Mouse (Mus musculus): ENCODE results near the gene Wfdc15a. TPM values are rescaled to one million over a fixed set of nuclear protein-coding genes. Genes with fewer than 3 reads are reported as not detected.
A peak's percentile ranks its signal among the peaks of the same experiment; 100 is the strongest.

Gene Wfdc15a
- polyA plus RNA-seq, 1 experiment from 2014 or later, result not detected

- 66% methylated on average over 3 of the region's 3 CpGs for WGBS
- Histone ChIP-seq H3K4me2 (replicated peaks) (no peak overlapping the region), H3K36me3 (no peaks in the 10 kb centered on the region), H3K9me3 (no peaks in the 10 kb centered on the region), H3K27me3 (peaks cover 45% of the 10 kb centered on the region), H3K27ac (replicated peaks) (no peak overlapping the region), H3K4me1 (peaks cover 14% of the 10 kb centered on the region), H3K9ac (replicated peaks) (no peak overlapping the region), H3K4me3 (no peak overlapping the region)
- ATAC-seq (replicated peaks), result no peak
These were observed 26.5 kb downstream of the Wfdc15a start for GRCm38 (mm10) chr2:164173394-164173793.

- H3K9ac ChIP-seq (replicated peaks), result peak within 1 kb of the TSS; percentile 21
- no peak for ATAC-seq (replicated peaks)
- H3K27me3 ChIP-seq, result peaks cover 70% of the 10 kb centered on the region
These were observed 29.0 kb downstream of the Wfdc15a start, which contains the start of gene Kcns1 for GRCm38 (mm10) chr2:164170902-164171301. TSS of gene Kcns1 (minus strand) at chr2:164171113.

DNA sequence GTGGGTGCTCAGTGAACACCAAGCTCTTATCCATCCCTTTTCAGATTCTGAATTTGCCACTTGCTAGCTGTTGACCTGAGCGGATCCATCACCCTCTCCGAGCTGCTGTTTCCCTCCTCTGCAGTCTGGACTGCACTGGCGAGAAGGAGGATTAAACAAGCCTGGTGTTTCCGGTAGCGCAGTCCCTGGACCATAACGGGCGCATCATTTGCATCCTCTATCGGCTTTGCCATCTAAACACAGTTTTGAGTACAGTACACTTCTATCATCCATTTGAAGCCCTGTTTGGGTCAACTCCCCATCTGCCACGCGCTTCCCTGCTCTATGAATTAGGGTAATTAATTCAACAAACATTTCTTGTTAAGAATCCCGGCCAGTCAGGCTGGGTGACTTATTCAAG, 29.6 kb downstream of the Wfdc15a start:
- WGBS, result 3% methylated on average over 11 of the region's 11 CpGs
- H3K4me1 ChIP-seq, result peaks cover 23% of the 10 kb centered on the region
- H3K27ac ChIP-seq (replicated peaks), result no peak overlapping the region
- no peaks in the 10 kb centered on the region for H3K36me3 ChIP-seq
- peak overlapping the region; percentile 51 for H3K4me2 ChIP-seq (replicated peaks)
- no peak overlapping the region for H3K9ac ChIP-seq (replicated peaks)
- ATAC-seq (replicated peaks), result no peak
- H3K27me3 ChIP-seq, result peaks cover 72% of the 10 kb centered on the region
- no peak overlapping the region for H3K4me3 ChIP-seq
- H3K9me3 ChIP-seq, result no peaks in the 10 kb centered on the region

More at GRCm38 (mm10) chr2:164170902-164171301, 29.0 kb downstream of the Wfdc15a start, which contains the start of gene Kcns1:
- Histone ChIP-seq H3K4me2 (replicated peaks) (peak within 1 kb of the TSS; percentile 51), H3K4me1 (peaks cover 23% of the 10 kb centered on the region), H3K27ac (replicated peaks) (no peak within 1 kb of the TSS), H3K4me3 (peak within 1 kb of the TSS; percentile 34), H3K9me3 (no peaks in the 10 kb centered on the region), H3K36me3 (no peaks in the 10 kb centered on the region)
- WGBS, result under 1% methylated on average over 27 of the region's 29 CpGs

DNA sequence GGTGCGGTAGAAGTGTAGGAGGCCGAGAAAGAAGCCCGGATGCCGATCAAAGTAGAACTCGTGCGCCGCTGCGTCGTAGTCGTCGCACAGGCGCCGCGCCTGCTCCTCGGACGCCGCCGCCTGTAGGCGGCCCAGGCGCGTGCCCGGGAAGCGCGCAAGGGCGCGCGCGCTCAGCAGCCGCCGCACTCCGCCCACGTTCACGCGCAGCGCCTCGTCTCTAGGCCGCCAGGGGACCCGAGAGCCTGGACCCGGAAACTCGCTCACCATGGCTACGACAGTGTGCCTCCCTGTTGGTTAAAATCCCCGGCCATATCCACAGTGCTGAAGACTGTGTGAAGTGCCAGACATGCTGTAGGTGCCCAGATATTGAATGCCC, 31.4 kb downstream of the Wfdc15a start:
- Histone ChIP-seq H3K9me3 (no peaks in the 10 kb centered on the region), H3K27ac (replicated peaks) (no peak overlapping the region), H3K9ac (replicated peaks) (no peak overlapping the region; the same call in 1 of the 2 replicates), H3K4me3 (peak overlapping the region; percentile 43), H3K36me3 (no peaks in the 10 kb centered on the region), H3K4me1 (peaks cover 23% of the 10 kb centered on the region), H3K27me3 (peaks cover 72% of the 10 kb centered on the region), H3K4me2 (replicated peaks) (peak overlapping the region; percentile 54)
- 9% methylated on average over 40 of the region's 42 CpGs for WGBS
- ATAC-seq (replicated peaks), result peak; percentile 68

DNA sequence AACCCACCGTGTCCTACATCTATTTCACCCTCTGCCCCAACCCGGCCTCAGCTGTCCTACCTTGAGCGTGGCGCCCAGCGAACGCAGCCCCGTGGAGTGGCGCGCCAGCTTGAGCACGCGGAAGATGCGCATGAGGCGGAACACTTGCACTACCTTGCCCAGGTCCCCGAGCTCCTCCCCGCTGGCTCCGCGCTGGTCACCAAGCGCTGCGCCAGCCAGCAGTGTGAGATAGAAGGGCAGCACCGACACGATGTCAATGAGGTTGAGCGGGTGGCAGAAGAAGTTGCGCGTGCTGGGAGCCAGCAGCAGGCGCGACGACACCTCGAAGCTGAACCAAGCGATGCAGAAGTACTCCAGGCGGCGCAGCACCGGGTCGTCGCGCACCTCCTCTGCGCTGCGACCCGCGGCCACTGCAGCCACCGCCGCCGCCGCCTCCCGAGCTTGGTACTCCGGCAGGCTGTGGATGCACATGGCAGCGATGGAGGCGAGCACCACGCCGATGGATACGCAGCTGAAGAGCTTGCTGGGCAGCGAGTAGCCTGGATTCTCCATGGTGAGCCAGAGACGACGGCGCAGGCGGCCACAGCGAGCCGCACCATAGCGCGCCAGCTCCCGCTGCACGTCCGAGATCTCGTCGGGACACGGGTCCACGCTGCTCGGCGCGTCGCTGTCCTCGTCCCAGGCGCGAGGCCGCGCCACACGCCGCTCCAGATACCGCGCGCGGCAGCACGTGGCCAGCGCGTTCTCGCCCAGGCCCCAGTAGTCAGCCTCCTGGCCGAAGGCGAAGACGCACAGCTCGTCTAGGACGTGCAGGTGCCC, 32.0 kb downstream of the Wfdc15a start:
- H3K27me3 ChIP-seq, result peaks cover 66% of the 10 kb centered on the region
- no peak overlapping the region for H3K27ac ChIP-seq (replicated peaks)
- peak overlapping the region; percentile 43 for H3K4me3 ChIP-seq
- peaks cover 23% of the 10 kb centered on the region for H3K4me1 ChIP-seq
- no peaks in the 10 kb centered on the region for H3K9me3 ChIP-seq
- no peaks in the 10 kb centered on the region for H3K36me3 ChIP-seq
- H3K4me2 ChIP-seq (replicated peaks), result peak overlapping the region; percentile 54
- 14% methylated on average over 90 of the region's 90 CpGs for WGBS
- ATAC-seq (replicated peaks), result peak; percentile 60
- H3K9ac ChIP-seq (replicated peaks), result peak overlapping the region; percentile 24; the same call in 1 of the 2 replicates

- H3K4me3 ChIP-seq, result no peak overlapping the region
- H3K4me2 ChIP-seq (replicated peaks), result no peak overlapping the region
- H3K27me3 ChIP-seq, result peaks cover 42% of the 10 kb centered on the region
- 91% methylated on average over 5 of the region's 5 CpGs for WGBS
- no peak overlapping the region for H3K27ac ChIP-seq (replicated peaks)
- ATAC-seq (replicated peaks), result no peak
- no peak overlapping the region for H3K9ac ChIP-seq (replicated peaks)
- no peaks in the 10 kb centered on the region for H3K9me3 ChIP-seq
- no peaks in the 10 kb centered on the region for H3K36me3 ChIP-seq
- H3K4me1 ChIP-seq, result peaks cover 12% of the 10 kb centered on the region
These were observed 35.0 kb downstream of the Wfdc15a start for GRCm38 (mm10) chr2:164164941-164165340.

GRCm38 (mm10) chr2:164161515-164162055, 38.3 kb downstream of the Wfdc15a start:
- Histone ChIP-seq H3K4me2 (replicated peaks) (no peak overlapping the region), H3K27ac (replicated peaks) (no peak overlapping the region), H3K27me3 (peaks cover 8% of the 10 kb centered on the region), H3K36me3 (no peaks in the 10 kb centered on the region), H3K4me1 (no peaks in the 10 kb centered on the region), H3K4me3 (no peak overlapping the region), H3K9ac (replicated peaks) (no peak overlapping the region), H3K9me3 (no peaks in the 10 kb centered on the region)
- WGBS, result 85% methylated on average over 11 of the region's 11 CpGs
- no peak for ATAC-seq (replicated peaks)

DNA sequence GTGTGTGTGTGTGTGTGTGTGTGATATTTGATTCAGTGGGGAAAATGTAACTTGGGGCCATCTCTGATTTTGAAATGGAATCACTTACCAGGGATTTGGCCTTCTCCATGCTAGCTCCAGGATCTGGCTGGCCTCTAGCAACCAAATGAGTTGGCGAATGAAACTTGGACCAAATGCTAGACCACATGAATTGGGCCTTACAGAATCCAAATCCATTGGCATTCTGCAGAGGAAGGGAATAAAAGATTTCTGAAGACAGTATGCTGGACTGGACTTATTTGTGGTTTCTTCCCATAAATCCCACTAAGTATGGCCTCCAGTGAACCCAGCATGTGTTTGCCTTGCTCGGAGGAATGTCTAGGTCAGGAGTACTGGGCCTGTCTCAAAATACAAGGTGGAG, 41.1 kb downstream of the Wfdc15a start:
- no peaks in the 10 kb centered on the region for H3K9me3 ChIP-seq
- ATAC-seq (replicated peaks), result no peak

DNA sequence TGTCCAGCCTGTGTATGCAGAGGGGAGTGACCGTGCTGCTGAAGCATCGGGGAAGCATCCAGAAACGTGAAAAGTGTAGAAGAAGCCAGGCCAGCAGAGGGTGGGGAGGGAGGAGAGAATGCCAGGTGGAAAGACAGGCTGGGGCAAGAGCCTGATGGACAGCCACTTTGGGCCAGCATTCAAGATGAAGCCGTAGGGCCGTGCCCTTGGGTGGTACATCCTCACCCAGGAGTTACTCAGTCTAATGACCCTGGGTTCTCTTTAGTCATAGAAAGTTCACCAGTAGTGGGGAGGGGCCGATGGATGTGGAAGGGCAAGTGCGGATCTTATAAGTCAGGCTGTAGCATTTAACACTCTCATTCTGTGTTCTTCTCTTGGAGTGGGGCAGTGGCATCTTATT, 43.8 kb downstream of the Wfdc15a start:
- Histone ChIP-seq H3K27ac (replicated peaks) (no peak overlapping the region), H3K4me1 (no peaks in the 10 kb centered on the region), H3K27me3 (no peaks in the 10 kb centered on the region), H3K9ac (replicated peaks) (no peak overlapping the region), H3K4me2 (replicated peaks) (no peak overlapping the region), H3K4me3 (no peak overlapping the region), H3K36me3 (peaks cover 24% of the 10 kb centered on the region), H3K9me3 (no peaks in the 10 kb centered on the region)
- 84% methylated on average over 7 of the region's 7 CpGs for WGBS
- ATAC-seq (replicated peaks), result no peak

More for the DNA sequence above, 41.1 kb downstream of the Wfdc15a start:
- Histone ChIP-seq H3K4me1 (no peaks in the 10 kb centered on the region), H3K27me3 (no peaks in the 10 kb centered on the region), H3K4me2 (replicated peaks) (no peak overlapping the region), H3K4me3 (no peak overlapping the region), H3K9ac (replicated peaks) (no peak overlapping the region), H3K36me3 (0 out of 2 replicates have a peak, but pooled peaks cover 3% of the 10 kb centered on the region), H3K27ac (replicated peaks) (no peak overlapping the region)
- 98% methylated on average over 2 of the region's 2 CpGs for WGBS

- peaks cover 24% of the 10 kb centered on the region for H3K36me3 ChIP-seq
- no peak overlapping the region for H3K4me3 ChIP-seq
- no peaks in the 10 kb centered on the region for H3K9me3 ChIP-seq
- H3K9ac ChIP-seq (replicated peaks), result no peak overlapping the region
- no peak overlapping the region for H3K27ac ChIP-seq (replicated peaks)
- H3K4me2 ChIP-seq (replicated peaks), result no peak overlapping the region
- no peaks in the 10 kb centered on the region for H3K4me1 ChIP-seq
- ATAC-seq (replicated peaks), result no peak
- 93% methylated on average over 10 of the region's 10 CpGs for WGBS
- H3K27me3 ChIP-seq, result no peaks in the 10 kb centered on the region
These were observed 45.9 kb downstream of the Wfdc15a start for GRCm38 (mm10) chr2:164154007-164154406.

DNA sequence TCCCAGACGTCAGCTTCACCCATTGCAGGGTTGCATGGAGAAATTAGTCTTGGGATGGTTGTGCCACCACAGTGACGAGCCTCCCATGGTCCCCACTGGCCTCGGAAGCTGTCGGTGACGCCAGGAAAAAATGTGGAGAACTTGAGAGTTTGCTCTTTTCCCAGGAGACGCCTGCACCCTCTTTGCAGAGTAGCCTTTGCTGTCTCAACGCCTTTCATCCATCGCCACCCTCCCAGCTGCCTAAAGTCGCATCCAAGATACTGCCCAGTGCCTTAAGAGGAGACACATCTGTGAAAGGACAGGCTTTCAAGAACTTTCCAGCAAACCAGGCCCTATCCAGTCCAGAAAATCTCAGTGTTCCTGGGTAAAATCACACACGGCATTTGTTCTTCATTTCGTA, 47.6 kb downstream of the Wfdc15a start:
- Histone ChIP-seq H3K9ac (replicated peaks) (no peak overlapping the region), H3K9me3 (no peaks in the 10 kb centered on the region), H3K27me3 (no peaks in the 10 kb centered on the region), H3K36me3 (peaks cover 24% of the 10 kb centered on the region), H3K4me3 (no peak overlapping the region), H3K4me1 (no peaks in the 10 kb centered on the region), H3K27ac (replicated peaks) (no peak overlapping the region), H3K4me2 (replicated peaks) (no peak overlapping the region)
- WGBS, result 95% methylated on average over 11 of the region's 11 CpGs
- no peak for ATAC-seq (replicated peaks)

DNA sequence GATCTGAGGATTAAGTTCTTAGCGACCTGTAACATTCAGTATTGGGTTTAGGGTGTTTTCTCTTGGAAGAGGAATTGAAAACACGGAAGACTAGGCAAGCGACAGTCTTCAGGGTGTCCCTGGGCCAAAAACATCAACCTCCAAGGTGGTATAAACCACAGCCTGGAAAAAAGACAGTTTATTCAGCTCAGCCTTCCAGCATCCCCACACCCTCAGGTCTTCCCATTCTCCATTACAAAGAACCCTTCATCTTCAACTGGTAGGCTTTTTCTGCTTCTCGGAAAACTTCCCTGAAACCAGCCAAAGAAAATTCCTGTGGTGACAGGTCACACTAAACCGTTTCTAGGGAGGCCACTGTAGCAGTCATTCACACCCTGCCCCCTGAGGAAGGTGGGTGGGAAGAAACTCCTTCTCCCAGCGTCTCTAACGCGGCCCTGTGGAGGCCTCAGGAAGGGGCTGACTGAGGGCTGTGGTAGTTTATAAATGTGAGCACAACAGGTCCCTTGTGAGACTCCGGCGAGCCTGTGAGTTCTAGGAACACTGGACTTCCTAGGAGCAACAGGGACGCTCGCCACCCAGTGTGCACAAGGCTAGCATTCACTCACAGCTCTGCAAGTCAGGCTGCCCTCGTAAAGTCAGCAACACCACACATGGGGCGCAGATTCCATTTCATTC, 49.7 kb downstream of the Wfdc15a start:
- H3K27ac ChIP-seq (replicated peaks), result no peak overlapping the region
- no peaks in the 10 kb centered on the region for H3K4me1 ChIP-seq
- no peaks in the 10 kb centered on the region for H3K9me3 ChIP-seq
- no peak overlapping the region for H3K4me2 ChIP-seq (replicated peaks)
- no peak for ATAC-seq (replicated peaks)
- no peak overlapping the region for H3K9ac ChIP-seq (replicated peaks)
- no peak overlapping the region for H3K4me3 ChIP-seq
- WGBS, result 54% methylated on average over 14 of the region's 14 CpGs
- peaks cover 24% of the 10 kb centered on the region for H3K36me3 ChIP-seq
- H3K27me3 ChIP-seq, result no peaks in the 10 kb centered on the region
